Mouse (Mus musculus): ENCODE data around the gene Gm266.

The Gm266 gene

GRCm38 (mm10) chr12:111451561-111451960 is 34.1 kb downstream of the Gm266 start:
- no peak for DNase-seq

- DNase-seq: no peak
Measured at GRCm38 (mm10) chr12:111450359-111450758, 35.3 kb downstream of the Gm266 start.

GRCm38 (mm10) chr12:111448931-111449705 is 36.5 kb downstream of the Gm266 start:
- DNase-seq: no peak

GRCm38 (mm10) chr12:111447898-111448760 is 37.5 kb downstream of the Gm266 start:
- DNase-seq: no peak

GRCm38 (mm10) chr12:111447350-111447749 is 38.3 kb downstream of the Gm266 start:
- no peak for DNase-seq

- no peak for DNase-seq
Measured at GRCm38 (mm10) chr12:111446745-111447144, 38.9 kb downstream of the Gm266 start.

GRCm38 (mm10) chr12:111445890-111446613 is 39.6 kb downstream of the Gm266 start:
- no peak for DNase-seq

- peak in 1 of 2 experiments; percentile 6 for DNase-seq
Measured at GRCm38 (mm10) chr12:111445161-111445889, 40.3 kb downstream of the Gm266 start.

GRCm38 (mm10) chr12:111443921-111444831 is 41.4 kb downstream of the Gm266 start:
- no peak for DNase-seq

- no peak for DNase-seq
Measured at GRCm38 (mm10) chr12:111443011-111443870, 42.4 kb downstream of the Gm266 start.

- DNase-seq: peak; percentile 48 to 61
Measured at GRCm38 (mm10) chr12:111442309-111443010, 43.2 kb downstream of the Gm266 start, which contains the start of gene Tnfaip2. Gene Tnfaip2, plus strand, starts transcription at chr12:111442469.

- no peak for DNase-seq
Measured at GRCm38 (mm10) chr12:111441523-111441922, 44.1 kb downstream of the Gm266 start.

GRCm38 (mm10) chr12:111440701-111441373 is 44.8 kb downstream of the Gm266 start:
- no peak for DNase-seq

- no peak for DNase-seq
Measured at GRCm38 (mm10) chr12:111438850-111439249, 46.8 kb downstream of the Gm266 start.

GRCm38 (mm10) chr12:111437222-111437900 is 48.3 kb downstream of the Gm266 start:
- DNase-seq: no peak

GRCm38 (mm10) chr12:111436640-111437039 is 49.0 kb downstream of the Gm266 start:
- DNase-seq: no peak

GRCm38 (mm10) chr12:111436170-111436569 is 49.5 kb downstream of the Gm266 start:
- DNase-seq: no peak

GRCm38 (mm10) chr12:111434745-111435327 is 50.8 kb downstream of the Gm266 start:
- no peak for DNase-seq

Measured in cerebellum, postnatal 10 days (tissue).